Mouse (Mus musculus): Measurements from ENCODE around the gene Fyb2. TPM values are rescaled to one million over a fixed set of nuclear protein-coding genes. Genes with fewer than 3 reads are reported as not detected.

The Fyb2 gene
- polyA plus RNA-seq, 1 experiment from 2014 or later, result 1.0 TPM

DNA sequence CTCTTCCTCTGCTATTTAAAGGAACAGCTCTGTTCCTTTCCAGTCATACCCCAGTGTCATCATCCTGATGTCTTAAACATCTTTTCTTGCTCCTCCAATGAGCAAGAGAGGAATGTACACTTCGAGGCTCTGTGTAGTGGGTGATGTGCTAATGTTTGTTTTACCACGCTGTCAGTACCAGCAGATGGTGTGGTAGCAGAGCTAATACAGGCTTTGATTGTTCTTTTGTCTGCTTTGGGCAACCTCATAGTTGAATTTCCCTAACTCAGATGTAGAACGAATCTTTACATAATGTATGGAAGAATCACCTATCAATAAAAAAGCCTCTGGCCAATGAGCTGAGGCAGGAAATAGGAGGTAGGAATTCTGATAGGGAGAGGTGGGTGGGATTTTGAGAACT lies 36.0 kb downstream of the Fyb2 start:
- TF ChIP-seq CTCF (IDR thresholded peaks at IDR 0.05; ENCODE audit: low read depth), result no peak
- no peak for DNase-seq (ENCODE audit: low spot score)
- ATAC-seq (replicated peaks; ENCODE audit: low FRiP score, low read depth), result no peak
- Histone ChIP-seq H3K4me1 (replicated peaks; ENCODE audit: insufficient read depth, low read length) (no peaks in the 10 kb centered on the region), H3K27me3 (ENCODE audit: insufficient read depth, low read length) (no peaks in the 10 kb centered on the region), H3K27ac (no peak overlapping the region), H3K4me2 (ENCODE audit: low read length) (no peak overlapping the region), H3K9me3 (replicated peaks; ENCODE audit: low read length) (no peaks in the 10 kb centered on the region), H3K36me3 (ENCODE audit: insufficient read depth, low read length) (no peaks in the 10 kb centered on the region), H3K4me3 (replicated peaks; ENCODE audit: low read depth, low read length) (no peak overlapping the region), H3K9ac (ENCODE audit: low read depth, low read length) (no peak overlapping the region)
- 50% methylated on average over 3 of the region's 3 CpGs for WGBS

DNA sequence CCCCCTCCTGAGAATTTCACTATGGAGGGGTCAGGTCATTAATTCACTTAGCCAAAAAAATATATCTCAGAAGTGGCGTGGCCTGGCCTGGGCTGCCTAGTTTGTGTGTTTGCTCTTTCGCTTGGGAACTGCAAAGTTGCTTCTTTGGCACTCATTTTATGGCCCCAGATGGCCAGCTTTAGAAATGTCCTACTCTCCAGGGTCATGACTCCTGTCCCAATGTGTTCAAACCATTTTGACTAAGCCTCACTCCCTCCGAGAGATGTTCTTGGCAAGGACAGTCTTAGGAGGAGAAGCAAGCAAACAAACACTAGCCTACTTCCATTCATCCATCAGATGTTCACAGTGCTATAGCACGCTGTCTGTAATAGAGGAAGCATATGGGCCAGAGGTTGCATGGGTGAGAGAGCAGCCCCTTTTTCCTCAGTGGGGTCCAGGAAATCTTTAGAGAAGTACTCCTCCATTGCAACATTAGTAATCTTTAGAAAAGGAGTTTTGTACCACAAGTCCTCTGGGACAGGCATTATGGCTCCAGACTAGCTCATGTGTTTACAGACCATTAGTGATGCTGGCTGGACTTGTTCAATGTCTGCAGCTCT lies 38.1 kb downstream of the Fyb2 start:
- DNase-seq (ENCODE audit: low spot score) (no peak), ATAC-seq (replicated peaks; ENCODE audit: low FRiP score, low read depth) (no peak)
- Histone ChIP-seq H3K9ac (ENCODE audit: low read depth, low read length) (no peak overlapping the region), H3K4me2 (ENCODE audit: low read length) (no peak overlapping the region), H3K9me3 (replicated peaks; ENCODE audit: low read length) (no peaks in the 10 kb centered on the region), H3K27ac (no peak overlapping the region), H3K27me3 (ENCODE audit: insufficient read depth, low read length) (no peaks in the 10 kb centered on the region), H3K4me3 (replicated peaks; ENCODE audit: low read depth, low read length) (no peak overlapping the region), H3K36me3 (ENCODE audit: insufficient read depth, low read length) (no peaks in the 10 kb centered on the region), H3K4me1 (replicated peaks; ENCODE audit: insufficient read depth, low read length) (no peaks in the 10 kb centered on the region)
- whole genome bisulfite sequencing, result 67% methylated on average over 4 of the region's 4 CpGs
- no peak for TF ChIP-seq CTCF (IDR thresholded peaks at IDR 0.05; ENCODE audit: low read depth)

DNA sequence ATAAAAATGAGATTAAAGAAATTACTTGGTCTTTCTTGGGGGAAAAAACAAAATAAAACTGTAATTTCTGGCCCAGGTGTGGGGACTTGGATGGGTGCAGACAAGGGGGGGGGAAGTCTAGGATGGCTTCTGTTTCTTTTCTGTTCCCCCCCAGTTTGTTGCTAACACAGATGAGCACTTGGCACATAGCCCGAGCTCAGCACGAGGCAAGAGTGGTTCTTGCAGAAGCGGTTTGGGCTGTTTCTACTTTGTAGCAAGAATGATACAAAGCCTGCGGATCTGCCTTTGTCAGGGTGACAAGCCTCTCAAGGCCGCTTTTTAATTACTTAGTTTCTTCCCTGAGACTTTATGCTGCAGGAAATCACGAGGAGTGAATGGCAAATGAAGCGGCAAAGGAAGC lies 43.4 kb downstream of the Fyb2 start:
- DNase-seq (ENCODE audit: low spot score) (no peak), ATAC-seq (replicated peaks; ENCODE audit: low FRiP score, low read depth) (no peak)
- Histone ChIP-seq H3K4me2 (ENCODE audit: low read length) (no peak overlapping the region), H3K27ac (no peak overlapping the region), H3K27me3 (ENCODE audit: insufficient read depth, low read length) (no peaks in the 10 kb centered on the region), H3K4me3 (replicated peaks; ENCODE audit: low read depth, low read length) (no peak overlapping the region), H3K36me3 (ENCODE audit: insufficient read depth, low read length) (no peaks in the 10 kb centered on the region), H3K9me3 (replicated peaks; ENCODE audit: low read length) (no peaks in the 10 kb centered on the region), H3K4me1 (replicated peaks; ENCODE audit: insufficient read depth, low read length) (no peaks in the 10 kb centered on the region), H3K9ac (ENCODE audit: low read depth, low read length) (no peak overlapping the region)
- WGBS, result 67% methylated on average over 7 of the region's 7 CpGs
- no peak for TF ChIP-seq CTCF (IDR thresholded peaks at IDR 0.05; ENCODE audit: low read depth)

DNA sequence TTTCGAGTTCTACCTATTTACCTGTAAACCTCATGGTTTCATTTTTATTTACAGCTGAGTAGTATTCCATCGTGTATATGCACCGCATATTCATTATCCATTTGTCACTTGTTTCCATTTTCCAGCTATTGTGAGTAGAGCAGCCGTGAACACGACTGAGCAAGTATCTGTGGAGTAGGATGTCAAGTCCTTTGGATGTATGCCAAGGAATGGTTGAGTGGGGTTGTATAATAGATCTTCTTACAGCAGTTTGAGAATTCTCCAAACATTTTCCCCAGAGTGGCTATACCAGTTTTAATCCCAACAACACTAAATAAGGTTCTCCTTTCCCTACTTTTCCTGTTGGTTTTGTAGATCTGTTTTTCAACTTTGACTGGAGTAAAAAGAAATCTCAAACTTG lies 48.2 kb downstream of the Fyb2 start:
- Histone ChIP-seq H3K4me3 (replicated peaks; ENCODE audit: low read depth, low read length) (no peak overlapping the region), H3K27me3 (ENCODE audit: insufficient read depth, low read length) (no peaks in the 10 kb centered on the region), H3K9me3 (replicated peaks; ENCODE audit: low read length) (no peaks in the 10 kb centered on the region), H3K4me1 (replicated peaks; ENCODE audit: insufficient read depth, low read length) (no peaks in the 10 kb centered on the region), H3K4me2 (ENCODE audit: low read length) (no peak overlapping the region), H3K9ac (ENCODE audit: low read depth, low read length) (no peak overlapping the region), H3K36me3 (ENCODE audit: insufficient read depth, low read length) (no peaks in the 10 kb centered on the region), H3K27ac (no peak overlapping the region)
- 67% methylated on average over 5 of the region's 5 CpGs for WGBS
- TF ChIP-seq CTCF (IDR thresholded peaks at IDR 0.05; ENCODE audit: low read depth), result no peak
- DNase-seq (ENCODE audit: low spot score) (no peak), ATAC-seq (replicated peaks; ENCODE audit: low FRiP score, low read depth) (no peak)

DNA sequence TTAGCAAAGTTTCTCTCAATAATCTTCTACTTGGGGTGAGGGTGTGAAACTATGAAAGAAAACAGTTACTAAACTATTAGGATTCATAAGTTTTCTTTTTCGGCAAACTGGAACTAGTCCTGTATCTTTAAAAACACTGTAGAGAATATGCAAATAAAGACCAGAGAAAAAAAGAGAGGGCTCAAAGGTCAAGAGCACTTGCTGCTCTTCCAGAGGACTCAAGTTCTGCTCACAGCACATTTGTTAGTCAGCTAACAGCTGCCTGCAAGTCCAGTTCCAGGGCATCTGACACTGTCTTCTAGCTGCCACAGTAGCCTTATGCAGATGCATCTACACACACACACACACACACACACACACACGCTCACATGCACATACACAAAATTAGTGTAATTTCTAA lies 59.4 kb downstream of the Fyb2 start:
- Histone ChIP-seq H3K4me3 (replicated peaks; ENCODE audit: low read depth, low read length) (no peak overlapping the region), H3K9ac (ENCODE audit: low read depth, low read length) (no peak overlapping the region), H3K27me3 (ENCODE audit: insufficient read depth, low read length) (no peaks in the 10 kb centered on the region), H3K4me2 (ENCODE audit: low read length) (no peak overlapping the region), H3K9me3 (replicated peaks; ENCODE audit: low read length) (no peaks in the 10 kb centered on the region), H3K27ac (no peak overlapping the region), H3K4me1 (replicated peaks; ENCODE audit: insufficient read depth, low read length) (no peaks in the 10 kb centered on the region), H3K36me3 (ENCODE audit: insufficient read depth, low read length) (no peaks in the 10 kb centered on the region)
- DNase-seq (ENCODE audit: low spot score) (no peak), ATAC-seq (replicated peaks; ENCODE audit: low FRiP score, low read depth) (no peak)
- no peak for TF ChIP-seq CTCF (IDR thresholded peaks at IDR 0.05; ENCODE audit: low read depth)
- 85% methylated on average over 2 of the region's 2 CpGs for WGBS

DNA sequence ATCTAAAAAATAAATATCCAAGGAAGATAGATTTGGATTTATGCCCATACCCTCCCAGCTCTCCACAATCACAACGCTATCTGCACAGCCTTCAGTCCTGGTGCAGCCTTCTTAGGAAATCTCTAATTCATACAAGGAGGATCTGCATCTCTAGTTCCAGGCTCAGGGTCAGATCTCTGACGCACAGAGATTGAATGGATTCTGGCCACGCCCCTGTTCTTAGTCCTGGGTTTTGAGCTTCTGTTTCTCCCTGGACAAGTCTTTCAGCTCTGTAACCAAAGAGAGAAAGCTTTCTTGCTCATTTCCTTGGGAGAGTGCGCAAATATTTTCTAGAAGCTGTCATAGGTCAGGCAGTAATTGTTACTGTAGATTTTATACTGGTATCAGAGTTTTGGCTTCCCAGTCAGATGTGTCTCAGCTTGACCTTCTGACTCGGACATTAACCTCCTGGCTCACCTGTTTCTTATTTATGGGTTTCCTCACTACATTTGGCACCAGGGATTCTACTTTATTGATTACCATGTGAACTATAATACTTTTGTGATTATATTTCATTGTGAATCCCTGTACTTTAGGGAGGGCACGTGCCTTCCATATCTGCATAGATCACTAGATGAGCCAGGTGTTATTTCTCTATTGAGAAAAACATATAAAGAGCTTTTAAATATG lies 62.0 kb downstream of the Fyb2 start:
- no peak for ATAC-seq (replicated peaks; ENCODE audit: low FRiP score, low read depth)
- Histone ChIP-seq H3K4me3 (replicated peaks; ENCODE audit: low read depth, low read length) (no peak overlapping the region), H3K4me1 (replicated peaks; ENCODE audit: insufficient read depth, low read length) (no peaks in the 10 kb centered on the region), H3K9ac (ENCODE audit: low read depth, low read length) (no peak overlapping the region), H3K27ac (no peak overlapping the region), H3K9me3 (replicated peaks; ENCODE audit: low read length) (no peaks in the 10 kb centered on the region), H3K36me3 (ENCODE audit: insufficient read depth, low read length) (no peaks in the 10 kb centered on the region), H3K4me2 (ENCODE audit: low read length) (no peak overlapping the region), H3K27me3 (ENCODE audit: insufficient read depth, low read length) (no peaks in the 10 kb centered on the region)
- WGBS, result 86% methylated on average over 6 of the region's 6 CpGs
- DNase-seq (ENCODE audit: low spot score), result no peak
- no peak for TF ChIP-seq CTCF (IDR thresholded peaks at IDR 0.05; ENCODE audit: low read depth)

Data from kidney, postnatal 0 days (tissue).